Mouse (Mus musculus) lung, postnatal 4 days (tissue): Measurements from ENCODE around the gene Card19.
A peak's percentile ranks its signal among the peaks of the same experiment; 100 is the strongest.

Experiments used
- DNase-seq, 2 experiments: peaks; one replicate each; pipeline ENCODE4 v3.0.0; 2021

Gene Card19

GRCm38 (mm10) chr13:49169448-49170207 lies 46.2 kb downstream of the Card19 start:
- DNase-seq, result peak; percentile 88 to 91

- DNase-seq, result no peak
These were observed 48.8 kb downstream of the Card19 start for GRCm38 (mm10) chr13:49167081-49167480.

GRCm38 (mm10) chr13:49163645-49164044 lies 52.2 kb downstream of the Card19 start:
- no peak for DNase-seq

GRCm38 (mm10) chr13:49162722-49163121 lies 53.1 kb downstream of the Card19 start:
- DNase-seq, result no peak

GRCm38 (mm10) chr13:49161236-49161635 lies 54.6 kb downstream of the Card19 start:
- DNase-seq, result no peak

GRCm38 (mm10) chr13:49158040-49158713 lies 57.7 kb downstream of the Card19 start:
- peak; percentile 21 to 63 for DNase-seq

GRCm38 (mm10) chr13:49156645-49157044 lies 59.2 kb downstream of the Card19 start:
- no peak for DNase-seq

GRCm38 (mm10) chr13:49154621-49155020 lies 61.2 kb downstream of the Card19 start:
- DNase-seq, result no peak

- DNase-seq, result no peak
These were observed 61.8 kb downstream of the Card19 start for GRCm38 (mm10) chr13:49154028-49154427.
